Mouse (Mus musculus) MEL (cell line): ENCODE data around the gene Cuzd1. TPM values are rescaled to one million over a fixed set of nuclear protein-coding genes. Genes with fewer than 3 reads are reported as not detected.
A peak's percentile ranks its signal among the peaks of the same experiment; 100 is the strongest.

Experiments
- DNase-seq: peaks from one replicate; pipeline ENCODE4 v3.0.0; 2011; ENCODE audit warnings: low read depth, low spot score
- H3K27ac ChIP-seq: 2 replicates; pipeline ENCODE4 v1.5.1; 2012; ENCODE audit warnings: low read depth, mild to moderate bottlenecking, control low read depth, low read length, moderate library complexity; ENCODE audit not compliant: control insufficient read depth
- H3K27me3 ChIP-seq, 2 experiments: fragments of 150-350 bp in 1 of 2; sonication (generic) in 1 of 2; 2 replicates each; pipeline ENCODE4 v1.6.1; 2012; ENCODE audit warnings: low read length in 2 of 2, mild to moderate bottlenecking in 2 of 2, improper control_type of control experiment in 1 of 2, moderate library complexity in 1 of 2; ENCODE audit not compliant: insufficient read depth in 2 of 2, control insufficient read depth in 1 of 2
- H3K36me3 ChIP-seq, 2 experiments: 2 replicates each; pipeline ENCODE4 v1.6.1; 2012 to 2014; ENCODE audit warnings: low read length in 2 of 2, improper control_type of control experiment in 1 of 2, inconsistent platforms in 1 of 2, mild to moderate bottlenecking in 1 of 2; ENCODE audit not compliant: insufficient read depth in 2 of 2, control insufficient read depth in 1 of 2
- H3K4me1 ChIP-seq, 2 experiments: fragments of 150-350 bp in 1 of 2; sonication (generic) in 1 of 2; 2 replicates each; pipeline ENCODE4 v1.6.1; 2012; ENCODE audit warnings: low read length in 2 of 2, improper control_type of control experiment in 1 of 2, mild to moderate bottlenecking in 1 of 2; ENCODE audit not compliant: insufficient read depth in 2 of 2, control insufficient read depth in 1 of 2
- H3K4me3 ChIP-seq, 2 experiments: fragments of 150-350 bp in 1 of 2; sonication (generic) in 1 of 2; 2 replicates each; pipeline ENCODE4 v1.5.1; 2012; ENCODE audit warnings: low read depth in 2 of 2, low read length in 2 of 2, mild to moderate bottlenecking in 2 of 2, moderate library complexity in 2 of 2, control low read depth in 1 of 2, improper control_type of control experiment in 1 of 2; ENCODE audit not compliant: control insufficient read depth in 1 of 2, insufficient read depth in 1 of 2
- H3K79me2 ChIP-seq: 2 replicates; pipeline ENCODE4 v1.6.1; 2012; ENCODE audit warnings: mild to moderate bottlenecking, low read length, moderate library complexity; ENCODE audit not compliant: control insufficient read depth, poor library complexity, insufficient read depth
- H3K9ac ChIP-seq: 2 replicates; pipeline ENCODE4 v1.6.1; 2012; ENCODE audit warnings: low read depth, mild to moderate bottlenecking, control low read depth, low read length, moderate library complexity; ENCODE audit not compliant: control insufficient read depth, poor library complexity, severe bottlenecking
- H3K9me3 ChIP-seq: fragments of 150-350 bp; sonication (generic); replicated peaks from 2 replicates; pipeline ENCODE4 v1.6.1; 2012; ENCODE audit warnings: mild to moderate bottlenecking, low read length, improper control_type of control experiment, moderate library complexity; ENCODE audit not compliant: insufficient read depth
- CHD1 ChIP-seq: IDR thresholded peaks from 2 replicates; pipeline ENCODE4 v1.6.1; 2012; ENCODE audit warnings: low read depth, mild to moderate bottlenecking, inconsistent platforms, low read length, improper control_type of control experiment
- CHD2 ChIP-seq: IDR thresholded peaks from 2 replicates; pipeline ENCODE4 v1.6.1; 2011; ENCODE audit warnings: low read length, improper control_type of control experiment
- CTCF ChIP-seq, 3 experiments: IDR thresholded peaks in 2 of 3; conservative IDR thresholded peaks in 1 of 3; 2 replicates each; pipeline ENCODE4 v1.5.1; 2011 to 2012; ENCODE audit warnings: low read length in 3 of 3, low read depth in 2 of 3, mild to moderate bottlenecking in 2 of 3, improper control_type of control experiment in 1 of 3, inconsistent platforms in 1 of 3, mixed read lengths in 1 of 3, moderate library complexity in 1 of 3; ENCODE audit not compliant: control insufficient read depth in 1 of 3, insufficient read depth in 1 of 3, poor library complexity in 1 of 3, severe bottlenecking in 1 of 3
- E2F4 ChIP-seq: IDR thresholded peaks from 2 replicates; pipeline ENCODE4 v1.6.1; 2011; ENCODE audit warnings: low read depth, low read length, improper control_type of control experiment, borderline replicate concordance
- ELF1 ChIP-seq: IDR thresholded peaks from 2 replicates; pipeline ENCODE4 v1.6.1; 2014; ENCODE audit warnings: low read depth, mild to moderate bottlenecking, inconsistent platforms, low read length, improper control_type of control experiment, moderate library complexity
- EP300 ChIP-seq, 2 experiments: IDR thresholded peaks; 2 replicates each; pipeline ENCODE4 v1.6.1; 2011; ENCODE audit warnings: improper control_type of control experiment in 2 of 2, low read length in 2 of 2, low read depth in 1 of 2, mild to moderate bottlenecking in 1 of 2
- ETS1 ChIP-seq: IDR thresholded peaks from 2 replicates; pipeline ENCODE4 v1.6.1; 2012; ENCODE audit warnings: low read depth, mild to moderate bottlenecking, inconsistent platforms, low read length, improper control_type of control experiment, moderate library complexity
- HCFC1 ChIP-seq: IDR thresholded peaks from 2 replicates; pipeline ENCODE4 v1.6.1; 2012; ENCODE audit warnings: low read depth, mild to moderate bottlenecking, inconsistent platforms, low read length, improper control_type of control experiment, moderate library complexity
- KAT2A ChIP-seq: conservative IDR thresholded peaks from 2 replicates; pipeline ENCODE4 v1.6.1; 2012; ENCODE audit warnings: low read depth, low read length, improper control_type of control experiment, inconsistent platforms
- MAZ ChIP-seq: IDR thresholded peaks from 2 replicates; pipeline ENCODE4 v1.6.1; 2012; ENCODE audit warnings: low read depth, mild to moderate bottlenecking, inconsistent platforms, low read length, improper control_type of control experiment
- NELFE ChIP-seq: IDR thresholded peaks from 2 replicates; pipeline ENCODE4 v1.6.1; 2011; ENCODE audit warnings: low read depth, low read length, improper control_type of control experiment
- POLR2A ChIP-seq, 2 experiments: IDR thresholded peaks; 2 replicates each; pipeline ENCODE4 v1.6.1; 2011 to 2012; ENCODE audit warnings: low read length in 2 of 2, mild to moderate bottlenecking in 2 of 2, control low read depth in 1 of 2, improper control_type of control experiment in 1 of 2, low read depth in 1 of 2, moderate library complexity in 1 of 2; ENCODE audit not compliant: control insufficient read depth in 1 of 2, insufficient read depth in 1 of 2, poor library complexity in 1 of 2
- RAD21 ChIP-seq: IDR thresholded peaks from 2 replicates; pipeline ENCODE4 v1.6.1; 2011; ENCODE audit warnings: mild to moderate bottlenecking, low read depth, low read length, improper control_type of control experiment
- RCOR1 ChIP-seq: IDR thresholded peaks from 2 replicates; pipeline ENCODE4 v1.6.1; 2012; ENCODE audit warnings: low read depth, mild to moderate bottlenecking, inconsistent platforms, low read length, improper control_type of control experiment
- SIN3A ChIP-seq: IDR thresholded peaks from 2 replicates; pipeline ENCODE4 v1.6.1; 2012; ENCODE audit warnings: low read length, improper control_type of control experiment, inconsistent platforms
- SMC3 ChIP-seq: IDR thresholded peaks from 2 replicates; pipeline ENCODE4 v1.6.1; 2011; ENCODE audit warnings: low read depth, low read length, improper control_type of control experiment
- TBP ChIP-seq: IDR thresholded peaks from 2 replicates; pipeline ENCODE4 v1.8.0; 2011; ENCODE audit warnings: low read depth, low read length, improper control_type of control experiment
- polyA plus RNA-seq, 2 experiments: library from polyadenylated mRNA; stranded (reverse) in 1 of 2; unstranded in 1 of 2; fragments of >175 nt in 1 of 2; fragments of >200 nt in 1 of 2; gene quantifications; 2 replicates each; pipeline versions ENCODE4 v1.2.1 to v1.2.4; 2012; ENCODE audit warnings: low replicate concordance in 2 of 2, low read depth in 1 of 2; ENCODE audit not compliant: insufficient read length in 2 of 2, insufficient read depth in 1 of 2, missing spikeins in 1 of 2
- total RNA-seq: library from RNA; depleted of rRNA; stranded (reverse); fragments of 300-350 nt; gene quantifications from 2 replicates; pipeline ENCODE4 v1.2.3, GENCODE M21; 2012

The Cuzd1 gene
- total and polyA plus RNA-seq, 3 experiments: not detected

DNA sequence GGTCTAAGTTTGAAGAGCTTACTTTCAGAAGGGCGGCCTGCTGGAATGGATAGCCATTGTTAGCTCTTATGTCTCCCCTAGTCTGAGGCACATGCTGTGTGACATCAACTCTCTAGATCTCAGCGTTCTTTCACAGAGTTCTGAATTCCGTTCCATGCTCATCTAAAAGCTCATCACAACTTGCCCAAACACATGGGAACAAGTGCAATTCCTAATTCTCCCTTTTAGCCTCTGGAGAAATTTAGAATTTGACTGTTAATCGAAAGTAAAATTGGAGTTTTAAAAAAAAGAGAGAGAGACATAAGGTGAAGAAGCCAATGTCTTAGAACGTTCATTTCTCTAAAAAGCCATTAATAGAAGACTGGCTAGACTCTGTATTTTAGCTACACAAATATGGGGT lies 7.3 kb upstream of the Cuzd1 start, which contains the start of gene Fam24b:
Gene Fam24b, minus strand, starts transcription at position 101 of the 400 bp plus-strand sequence.
- H3K79me2 ChIP-seq: no peaks in the 10 kb centered on the region

DNA sequence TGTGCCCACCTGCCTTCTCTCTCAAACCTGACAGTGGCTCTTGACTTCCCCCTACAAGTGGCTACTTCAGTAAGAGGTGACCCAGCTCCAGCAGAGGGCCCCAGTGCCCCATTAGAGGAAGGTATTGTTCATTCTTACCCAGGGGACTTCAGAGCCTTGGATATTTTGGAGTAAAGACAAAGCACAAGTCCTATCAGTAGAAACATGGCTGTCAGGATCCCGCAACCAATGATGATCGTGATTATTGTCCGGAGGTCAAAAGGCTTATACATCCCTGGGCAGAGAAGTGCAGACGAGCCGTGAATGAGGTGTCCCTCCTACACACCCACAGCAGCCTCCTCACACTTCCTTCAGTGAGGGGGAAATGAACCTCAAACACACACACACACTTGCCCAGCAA lies 5.0 kb upstream of the Cuzd1 start:
- no peak for DNase-seq
- H3K4me3 ChIP-seq: no peak overlapping the region
- no peaks in the 10 kb centered on the region for H3K36me3 ChIP-seq
- no peaks in the 10 kb centered on the region for H3K79me2 ChIP-seq
- no peak overlapping the region for H3K27ac ChIP-seq
- TF ChIP-seq KAT2A (no peak), SMC3 (peak; percentile 20), RAD21 (peak; percentile 23), CTCF (IDR thresholded peaks at IDR 0.05 in 2 of 3, conservative IDR thresholded peaks at IDR 0.05 in 1 of 3; ENCODE audit: control insufficient read depth in 1 of 3, insufficient read depth in 1 of 3, low read depth in 2 of 3, low read length in 3 of 3, poor library complexity in 1 of 3, severe bottlenecking in 1 of 3) (peak in 2 of 3 experiments; percentile 18 to 27; a peak in 1 of 6 replicates)
- H3K9ac ChIP-seq: no peak overlapping the region
- H3K4me1 ChIP-seq: no peaks in the 10 kb centered on the region
- H3K9me3 ChIP-seq: no peaks in the 10 kb centered on the region
- no peaks in the 10 kb centered on the region for H3K27me3 ChIP-seq

More for the DNA sequence above, 7.3 kb upstream of the Cuzd1 start, which contains the start of gene Fam24b:
- H3K36me3 ChIP-seq: no peaks in the 10 kb centered on the region
- H3K27ac ChIP-seq: no peak within 1 kb of the TSS
- H3K9ac ChIP-seq: no peak within 1 kb of the TSS
- DNase-seq: no peak
- no peaks in the 10 kb centered on the region for H3K27me3 ChIP-seq
- no peaks in the 10 kb centered on the region for H3K4me1 ChIP-seq
- no peak within 1 kb of the TSS for H3K4me3 ChIP-seq
- H3K9me3 ChIP-seq: no peaks in the 10 kb centered on the region
- TF ChIP-seq CHD2: no peak
- no peak for TF ChIP-seq ETS1
- TF ChIP-seq MAZ: no peak
- TF ChIP-seq KAT2A: no peak
- no peak for TF ChIP-seq E2F4
- TF ChIP-seq NELFE: no peak
- TF ChIP-seq EP300 (IDR thresholded peaks at IDR 0.05; ENCODE audit: low read depth in 1 of 2, low read length in 2 of 2): no peak
- TF ChIP-seq POLR2A (IDR thresholded peaks at IDR 0.05; ENCODE audit: control insufficient read depth in 1 of 2, insufficient read depth in 1 of 2, low read depth in 1 of 2, low read length in 2 of 2, poor library complexity in 1 of 2): no peak
- TF ChIP-seq RCOR1: no peak
- no peak for TF ChIP-seq CHD1
- TF ChIP-seq SMC3: no peak

DNA sequence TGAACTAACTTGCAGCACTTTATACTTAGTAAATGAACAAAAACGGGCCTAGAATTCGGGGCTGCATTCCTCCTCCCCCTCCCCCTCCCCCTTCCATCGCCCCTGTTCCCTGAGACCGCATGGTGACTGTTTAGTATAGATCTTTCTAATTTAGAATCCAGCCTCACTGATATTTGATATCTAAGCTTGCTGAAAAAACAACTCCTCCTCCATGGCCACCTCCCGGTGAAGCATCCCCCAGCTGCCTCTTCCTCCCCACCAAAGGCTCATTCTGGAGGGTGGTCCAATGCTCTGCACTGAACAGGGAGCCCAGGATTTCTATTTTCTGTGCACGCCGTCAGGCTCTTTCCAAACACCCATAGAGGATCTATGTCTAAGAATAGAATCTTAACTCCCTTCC lies 3.8 kb downstream of the Cuzd1 start:
- Histone ChIP-seq H3K9ac (no peak overlapping the region), H3K27me3 (no peaks in the 10 kb centered on the region), H3K4me1 (no peaks in the 10 kb centered on the region), H3K4me3 (no peak overlapping the region), H3K27ac (no peak overlapping the region), H3K79me2 (no peaks in the 10 kb centered on the region), H3K9me3 (no peaks in the 10 kb centered on the region), H3K36me3 (no peaks in the 10 kb centered on the region; a peak in 1 of 4 replicates)
- no peak for DNase-seq
- no peak for TF ChIP-seq HCFC1
- TF ChIP-seq SIN3A: no peak
- no peak for TF ChIP-seq ELF1
- TF ChIP-seq E2F4: no peak
- no peak for TF ChIP-seq POLR2A (IDR thresholded peaks at IDR 0.05; ENCODE audit: control insufficient read depth in 1 of 2, insufficient read depth in 1 of 2, low read depth in 1 of 2, low read length in 2 of 2, poor library complexity in 1 of 2)
- no peak for TF ChIP-seq CHD1
- TF ChIP-seq TBP: no peak
- no peak for TF ChIP-seq EP300 (IDR thresholded peaks at IDR 0.05; ENCODE audit: low read depth in 1 of 2, low read length in 2 of 2)
- no peak for TF ChIP-seq CTCF (IDR thresholded peaks at IDR 0.05 in 2 of 3, conservative IDR thresholded peaks at IDR 0.05 in 1 of 3; ENCODE audit: control insufficient read depth in 1 of 3, insufficient read depth in 1 of 3, low read depth in 2 of 3, low read length in 3 of 3, poor library complexity in 1 of 3, severe bottlenecking in 1 of 3)
